Mouse (Mus musculus) T-helper 17 cell (primary cell): ENCODE data around the gene Noc4l.

Experiments
- in situ Hi-C, 2 experiments: fragments of 300-600 bp; cut with MboI, MseI; formaldehyde crosslinking; loops; 1 replicate in 1 of 2; 2 replicates in 1 of 2; pipeline ENCODE4 v1.15.1; 2025; ENCODE audit warnings: high pct_unique_total_duplicates in 2 of 2

Noc4l gene

GRCm38 (mm10) chr5:110609868-110610267, 43.3 kb downstream of the Noc4l start:
- in situ Hi-C loops, result loop anchor here in 1 of 2 experiments (5.0 kb wide), 1 partner anchor 53 kb away; no protein-coding TSS in a partner anchor

- in situ Hi-C loops, result no loop called here
These were observed 43.8 kb downstream of the Noc4l start for GRCm38 (mm10) chr5:110609425-110609824.

- in situ Hi-C loops, result no loop called here
These were observed 44.3 kb downstream of the Noc4l start for GRCm38 (mm10) chr5:110608941-110609340.

GRCm38 (mm10) chr5:110608336-110608735, 44.9 kb downstream of the Noc4l start:
- in situ Hi-C loops, result no loop called here

GRCm38 (mm10) chr5:110607767-110608166, 45.5 kb downstream of the Noc4l start:
- in situ Hi-C loops, result no loop called here

GRCm38 (mm10) chr5:110605531-110606221, 47.5 kb downstream of the Noc4l start:
- in situ Hi-C loops, result no loop called here

- in situ Hi-C loops, result loop anchor here in 1 of 2 experiments (5.0 kb wide), 1 partner anchor 47 kb away; no protein-coding TSS in a partner anchor
These were observed 48.9 kb downstream of the Noc4l start for GRCm38 (mm10) chr5:110604311-110604710.

- in situ Hi-C loops, result loop anchor here in 1 of 2 experiments (5.0 kb wide), 1 partner anchor 46 kb away; no protein-coding TSS in a partner anchor
These were observed 50.1 kb downstream of the Noc4l start for GRCm38 (mm10) chr5:110603016-110603685.
